Mouse (Mus musculus) small intestine, adult 2 months (tissue): ENCODE measurements around the gene Fam166b.

Experiments
- CTCF ChIP-seq: fragments of 200-500 bp; IDR thresholded peaks from 2 replicates; pipeline ENCODE4 v1.5.1; 2012; ENCODE audit warnings: low read depth, mild to moderate bottlenecking, control low read depth, inconsistent platforms, low read length, moderate library complexity, mixed read lengths; ENCODE audit not compliant: insufficient replicate concordance, insufficient read length; ENCODE audit errors: extremely low read depth
- POLR2A ChIP-seq: fragments of 200-500 bp; IDR thresholded peaks from 2 replicates; pipeline ENCODE4 v1.6.1; 2012; ENCODE audit warnings: low read depth, mild to moderate bottlenecking, control low read depth, inconsistent platforms, low read length, moderate library complexity

GRCm38 (mm10) chr4:43383246-43384082 lies 45.5 kb downstream of the Fam166b start:
- TF ChIP-seq CTCF (no peak), POLR2A (no peak)
